Mouse (Mus musculus) mouse trophoblast stem cell (cell line): ENCODE measurements around the gene Crat.
"Not testable (repeated sequence)": the region's sequence is repeated elsewhere in the genome, so short reads cannot be mapped to it uniquely, and the experiment has no call there.

ENCODE experiments used
- in situ Hi-C, 2 experiments: fragments of 300-500 bp; cut with MseI, MboI; formaldehyde crosslinking; loops; 2 replicates in 1 of 2; 3 replicates in 1 of 2; pipeline ENCODE4 v1.15.1; 2025

Crat gene

GRCm38 (mm10) chr2:30440701-30441517 lies 25.3 kb upstream of the Crat start:
- in situ Hi-C loops: no loop called here

- in situ Hi-C loops: no loop called here
Observed at GRCm38 (mm10) chr2:30440211-30440700, 24.6 kb upstream of the Crat start.

- in situ Hi-C loops: no loop called here
Observed at GRCm38 (mm10) chr2:30439631-30440030, 24.0 kb upstream of the Crat start.

GRCm38 (mm10) chr2:30437791-30438190 lies 22.2 kb upstream of the Crat start:
- in situ Hi-C loops: no loop called here

- in situ Hi-C loops: no loop called here
Observed at GRCm38 (mm10) chr2:30436809-30437208, 21.2 kb upstream of the Crat start.

- in situ Hi-C loops: no loop called here
Observed at GRCm38 (mm10) chr2:30436156-30436545, 20.5 kb upstream of the Crat start.

GRCm38 (mm10) chr2:30435326-30436155 lies 19.9 kb upstream of the Crat start:
- in situ Hi-C loops: no loop called here

- in situ Hi-C loops: no loop called here
Observed at GRCm38 (mm10) chr2:30429156-30429555, 13.5 kb upstream of the Crat start.

- in situ Hi-C loops: no loop called here
Observed at GRCm38 (mm10) chr2:30421432-30421831, 5.8 kb upstream of the Crat start.

GRCm38 (mm10) chr2:30419112-30419511 lies 3.5 kb upstream of the Crat start:
- in situ Hi-C loops: no loop called here

GRCm38 (mm10) chr2:30418259-30418658 lies 2.6 kb upstream of the Crat start:
- in situ Hi-C loops: no loop called here

GRCm38 (mm10) chr2:30417595-30418165 lies 2.1 kb upstream of the Crat start:
- in situ Hi-C loops: no loop called here

GRCm38 (mm10) chr2:30417154-30417553 lies 1.5 kb upstream of the Crat start:
- in situ Hi-C loops: not testable (repeated sequence)

GRCm38 (mm10) chr2:30416649-30416965 lies 994 bp upstream of the Crat start:
- in situ Hi-C loops: no loop called here

- in situ Hi-C loops: no loop called here
Observed at GRCm38 (mm10) chr2:30415936-30416648, 479 bp upstream of the Crat start, which contains the start of gene Ptpa. Gene Ptpa, plus strand, starts transcription at chr2:30416039.

- in situ Hi-C loops: no loop called here
Observed at GRCm38 (mm10) chr2:30414681-30415080, 932 bp downstream of the Crat start.

- in situ Hi-C loops: no loop called here
Observed at GRCm38 (mm10) chr2:30414101-30414500, 1.5 kb downstream of the Crat start.

GRCm38 (mm10) chr2:30413038-30413973 lies 2.3 kb downstream of the Crat start:
- in situ Hi-C loops: no loop called here

- in situ Hi-C loops: no loop called here
Observed at GRCm38 (mm10) chr2:30409454-30410176, 6.0 kb downstream of the Crat start.
